Mouse (Mus musculus) thymus, adult 18-20 months (tissue): ENCODE data around the gene Zfp335.

Experiments used
- DNase-seq, 2 experiments: peaks; one replicate each; pipeline ENCODE4 v3.0.0; 2022; ENCODE audit warnings: mixed read lengths in 2 of 2

Gene Zfp335

DNA sequence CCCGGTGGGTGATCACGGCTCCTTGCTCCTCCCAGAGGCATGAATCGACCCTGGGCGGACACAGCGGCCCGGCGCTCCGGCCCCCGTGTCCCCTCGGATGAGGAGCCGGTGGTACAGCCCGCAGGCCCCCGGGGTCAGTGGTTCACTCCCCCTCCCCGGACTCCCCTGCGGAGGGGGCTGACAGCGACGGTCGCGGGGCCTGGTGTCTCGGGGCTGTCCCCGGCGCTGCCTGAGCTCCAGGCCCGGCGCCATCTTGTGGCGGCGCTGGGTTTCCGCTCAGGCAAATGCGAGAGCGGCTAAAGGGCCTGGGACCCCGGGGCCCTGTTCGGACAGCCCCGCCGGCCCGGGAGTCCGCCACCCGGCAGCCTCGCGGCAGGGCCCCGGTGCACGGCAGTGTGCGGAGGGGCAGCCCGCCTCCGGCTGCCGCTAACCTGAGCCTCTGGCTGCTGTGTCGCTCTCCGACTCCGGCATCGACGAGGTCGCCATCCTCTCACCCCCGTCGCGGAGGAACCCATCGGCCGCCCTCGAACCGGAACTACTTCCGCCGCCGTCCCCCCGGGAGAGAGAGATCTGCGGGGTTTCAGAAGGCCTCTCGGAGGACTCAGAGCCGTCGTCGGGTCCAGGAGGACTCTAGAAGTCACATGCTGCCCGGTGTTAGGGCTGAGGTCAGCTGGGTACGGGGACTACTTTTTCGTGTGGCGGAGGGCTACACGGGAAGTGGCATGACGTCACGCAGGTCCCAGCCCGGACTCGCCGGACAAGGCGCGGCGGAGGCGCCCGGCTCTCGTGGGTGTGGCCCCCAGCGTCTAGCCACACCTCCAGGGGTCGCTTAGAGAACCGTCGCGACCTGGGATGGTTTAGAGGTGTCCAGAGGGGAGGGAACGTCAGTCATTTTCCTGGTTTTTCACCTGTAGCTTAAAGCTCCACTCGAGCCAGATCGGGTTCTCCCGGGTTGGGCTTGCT, at the start of gene Zfp335:
TSS of gene Zfp335 (minus strand) at position 672 of the 963 bp plus-strand sequence.
- peak; percentile 81 to 88 for DNase-seq

DNA sequence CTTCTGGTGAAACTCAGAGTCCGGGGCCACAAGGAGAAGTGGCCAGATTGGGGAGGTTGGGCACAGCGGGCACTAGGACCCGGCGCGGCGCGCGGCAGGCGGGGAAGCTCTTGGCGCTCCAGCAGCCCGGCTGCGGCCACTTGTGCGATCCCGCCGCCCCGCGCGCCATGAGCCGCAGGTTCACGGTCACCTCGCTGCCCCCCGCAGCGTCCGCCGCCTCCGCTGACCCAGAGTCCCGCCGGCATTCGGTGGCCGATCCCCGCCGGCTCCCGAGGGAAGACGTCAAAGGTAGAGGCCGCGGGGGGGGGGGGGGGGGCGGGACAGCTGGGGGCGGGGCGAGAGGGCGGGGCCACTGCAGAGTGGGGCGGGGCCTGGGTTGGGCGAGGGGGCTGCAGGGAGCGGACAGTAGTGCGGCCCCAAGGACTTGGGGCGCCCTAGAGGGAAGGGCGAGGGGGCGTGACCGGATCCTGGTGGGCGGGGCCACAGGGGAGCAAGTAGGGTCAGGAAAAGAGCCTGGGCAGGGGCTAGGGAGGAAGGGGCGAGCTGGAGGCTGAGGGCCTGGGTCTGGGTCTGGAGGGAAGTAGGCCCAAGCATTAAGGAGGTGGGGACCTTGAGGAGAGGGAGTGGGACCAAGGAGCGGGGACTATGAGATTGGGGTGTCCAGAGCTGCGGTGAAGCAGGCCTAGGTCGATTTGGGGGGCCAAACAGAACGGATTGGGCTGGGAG, 49.3 kb upstream of the Zfp335 start, which contains the start of gene Slc12a5:
TSS of gene Slc12a5 (plus strand) at position 87 of the 726 bp plus-strand sequence.
- no peak for DNase-seq

DNA sequence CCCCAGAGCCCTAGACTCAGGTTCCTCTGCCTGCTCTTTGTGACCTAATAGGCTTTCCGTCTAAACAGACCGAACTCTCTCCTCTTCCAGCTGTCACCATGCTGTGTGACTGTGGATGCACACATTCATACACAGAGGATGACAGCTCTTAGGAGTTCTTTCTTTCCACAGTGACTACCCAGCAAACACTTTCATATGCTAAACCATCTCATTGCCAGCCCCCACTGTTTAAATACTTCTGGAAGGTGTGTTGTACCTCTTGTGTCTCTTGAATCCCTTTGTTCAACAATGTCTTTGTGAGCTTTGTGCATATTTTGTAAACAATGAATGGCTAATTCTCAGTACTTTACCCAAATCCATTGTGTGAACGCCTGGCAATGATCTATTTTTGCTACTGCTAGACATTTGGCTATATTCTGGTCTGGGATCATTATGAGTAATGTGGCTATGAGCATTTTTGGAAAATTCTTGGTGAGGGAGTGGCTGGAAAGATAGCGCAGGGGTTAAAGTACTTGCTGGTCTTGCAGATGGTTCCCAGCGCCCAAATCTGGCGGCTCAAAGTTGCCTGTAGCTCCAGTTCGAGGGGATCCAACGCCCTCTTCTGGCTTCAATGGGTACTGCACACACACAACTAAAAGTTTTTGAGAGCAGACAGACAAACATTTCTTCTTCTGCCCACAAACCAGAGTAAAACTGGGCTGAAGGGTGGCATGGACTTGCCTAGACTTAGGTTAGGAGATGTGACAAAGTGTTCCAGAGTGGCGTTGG, 46.2 kb upstream of the Zfp335 start:
- no peak for DNase-seq

DNA sequence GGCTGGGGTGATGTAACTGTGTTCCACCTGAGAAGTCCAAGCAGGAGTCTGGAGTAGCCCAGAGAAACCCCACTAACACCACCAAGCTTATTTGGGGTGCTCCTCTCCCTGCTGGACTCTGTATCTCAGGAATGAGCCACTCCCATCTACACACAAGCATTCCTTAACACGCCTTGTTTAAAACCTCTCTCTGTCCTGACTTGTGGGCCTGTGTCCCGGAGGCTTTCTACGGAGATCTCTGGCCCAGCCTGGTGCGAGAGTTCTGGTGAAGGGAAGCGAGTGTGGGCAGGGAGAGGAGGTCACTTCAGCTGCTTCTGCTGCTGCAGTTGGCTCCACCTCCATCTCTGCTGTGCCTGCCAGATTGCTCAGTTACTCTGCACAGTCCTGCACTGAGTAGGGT, 44.6 kb upstream of the Zfp335 start:
- no peak for DNase-seq

DNA sequence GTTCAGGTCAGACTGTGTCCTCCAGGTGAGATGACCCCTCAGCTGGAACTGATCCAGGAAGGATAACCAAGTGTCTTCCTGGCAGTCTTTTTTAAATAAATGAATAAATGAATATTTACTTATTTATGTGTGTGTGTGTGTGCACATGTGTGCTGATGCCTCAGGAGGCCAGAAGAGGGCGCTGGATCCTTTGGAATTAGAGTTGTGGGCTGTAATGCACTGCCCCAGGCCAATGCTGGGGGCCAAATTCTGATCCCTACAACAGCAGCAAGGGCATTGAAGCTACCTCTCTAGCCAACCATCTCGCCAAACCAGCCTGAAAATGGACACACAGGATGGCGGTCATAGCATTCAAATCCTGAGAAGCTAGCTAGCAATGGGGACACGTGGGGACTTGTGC, 44.2 kb upstream of the Zfp335 start:
- DNase-seq = no peak

DNA sequence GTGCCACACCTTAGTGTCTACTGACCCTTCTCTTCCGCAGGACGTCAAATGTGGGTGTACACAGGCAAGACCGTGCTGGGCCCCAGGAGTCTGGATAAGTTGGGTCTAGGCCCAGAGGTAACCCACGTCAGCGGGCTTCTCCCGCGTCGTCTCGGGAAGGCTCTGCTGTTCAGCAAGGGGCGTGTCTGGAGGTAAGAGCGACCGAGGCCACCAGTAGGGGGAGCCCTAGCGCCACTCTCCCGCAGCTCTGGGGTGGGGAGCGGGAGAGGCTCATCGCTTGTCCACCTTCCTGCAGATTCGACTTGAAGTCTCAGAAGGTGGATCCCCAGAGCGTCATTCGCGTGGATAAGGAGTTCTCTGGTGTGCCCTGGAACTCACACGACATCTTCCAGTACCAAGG, 41.7 kb upstream of the Zfp335 start:
- peak; percentile 52 to 54 for DNase-seq

DNA sequence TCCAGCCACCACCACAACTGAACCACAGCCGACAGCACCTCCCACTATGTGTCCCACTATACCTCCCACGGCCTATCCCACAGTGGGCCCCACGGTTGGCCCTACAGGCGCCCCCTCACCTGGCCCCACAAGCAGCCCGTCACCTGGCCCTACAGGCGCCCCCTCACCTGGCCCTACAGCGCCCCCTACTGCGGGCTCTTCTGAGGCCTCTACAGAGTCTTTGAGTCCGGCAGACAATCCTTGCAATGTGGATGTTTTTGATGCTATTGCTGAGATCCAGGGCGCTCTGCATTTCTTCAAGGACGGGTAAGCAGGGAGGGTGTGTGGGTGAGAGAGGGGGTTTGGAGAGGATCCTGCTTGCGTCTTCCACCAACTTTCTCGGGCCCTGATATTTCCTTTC, 40.9 kb upstream of the Zfp335 start:
- no peak for DNase-seq

DNA sequence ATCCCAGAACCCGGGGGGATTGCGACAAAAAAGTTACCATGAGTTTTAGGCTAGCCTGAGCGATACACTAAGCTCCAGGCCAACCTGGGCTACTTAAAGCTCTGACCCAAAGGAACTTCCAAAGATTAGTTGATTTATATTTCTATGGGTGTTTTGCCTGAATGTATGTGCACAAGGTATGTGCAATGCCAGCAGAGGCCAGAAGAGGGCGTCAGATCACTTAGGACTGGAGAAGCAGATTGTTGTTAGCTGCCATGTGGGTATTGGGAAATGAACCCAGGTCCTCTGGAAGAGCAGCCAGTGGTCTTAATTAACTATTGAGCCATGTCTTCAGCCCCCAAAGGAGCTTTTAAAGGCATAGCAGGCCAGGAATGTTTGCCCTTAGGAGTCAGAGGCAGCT, 40.2 kb upstream of the Zfp335 start:
- DNase-seq = no peak

DNA sequence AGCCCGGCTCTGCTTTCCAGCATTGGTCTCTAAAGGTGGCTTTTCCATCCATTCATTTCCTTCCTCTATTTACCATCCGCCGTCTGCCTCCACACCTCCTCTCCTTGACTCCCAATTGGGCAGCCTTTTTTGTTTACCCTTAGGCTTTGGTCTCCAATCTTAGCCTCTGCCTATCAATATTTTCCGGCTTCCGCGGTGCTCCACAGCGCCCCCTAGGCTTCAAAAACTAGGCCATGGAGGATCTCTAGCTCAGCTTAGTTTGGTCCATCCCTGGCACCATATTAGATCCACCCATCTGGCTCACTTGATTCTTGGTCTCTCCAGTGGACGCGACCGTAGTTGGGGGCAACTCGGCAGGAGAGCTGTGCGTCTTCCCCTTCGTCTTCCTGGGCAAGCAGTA, 38.9 kb upstream of the Zfp335 start:
- DNase-seq = no peak

DNA sequence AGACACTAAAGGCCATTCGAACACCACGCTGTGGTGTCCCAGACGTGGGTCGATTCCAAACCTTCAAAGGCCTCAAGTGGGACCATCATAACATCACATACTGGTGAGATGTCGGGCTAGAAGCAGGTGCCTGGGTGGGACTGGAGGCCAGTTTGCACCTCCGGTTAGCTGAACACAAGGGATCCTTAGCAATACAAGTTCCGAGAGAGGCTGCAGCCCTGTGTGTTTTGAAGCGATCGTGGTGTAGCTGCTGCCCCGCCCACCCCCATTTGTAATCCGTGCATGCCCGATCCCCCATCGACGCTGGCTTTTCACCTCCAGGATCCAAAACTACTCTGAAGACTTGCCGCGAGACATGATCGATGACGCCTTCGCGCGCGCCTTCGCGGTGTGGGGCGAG, 37.4 kb upstream of the Zfp335 start:
- DNase-seq = no peak

DNA sequence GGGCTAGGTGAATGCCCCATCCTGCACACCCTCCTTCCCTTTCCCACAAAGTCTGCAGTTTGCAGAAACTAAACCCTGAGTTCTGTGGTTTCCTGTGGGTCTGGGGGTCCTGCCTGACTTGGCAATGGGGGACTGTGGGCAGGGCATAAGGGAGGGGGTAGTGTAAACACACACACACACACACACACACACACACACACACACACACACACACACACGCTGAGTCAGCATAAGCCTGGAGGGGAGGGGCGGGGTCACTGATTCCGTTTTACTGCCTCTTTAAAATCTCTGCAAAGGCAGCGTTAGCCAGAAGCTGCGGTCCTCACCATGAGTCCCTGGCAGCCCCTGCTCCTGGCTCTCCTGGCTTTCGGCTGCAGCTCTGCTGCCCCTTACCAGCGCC, 36.4 kb upstream of the Zfp335 start:
- DNase-seq = no peak

DNA sequence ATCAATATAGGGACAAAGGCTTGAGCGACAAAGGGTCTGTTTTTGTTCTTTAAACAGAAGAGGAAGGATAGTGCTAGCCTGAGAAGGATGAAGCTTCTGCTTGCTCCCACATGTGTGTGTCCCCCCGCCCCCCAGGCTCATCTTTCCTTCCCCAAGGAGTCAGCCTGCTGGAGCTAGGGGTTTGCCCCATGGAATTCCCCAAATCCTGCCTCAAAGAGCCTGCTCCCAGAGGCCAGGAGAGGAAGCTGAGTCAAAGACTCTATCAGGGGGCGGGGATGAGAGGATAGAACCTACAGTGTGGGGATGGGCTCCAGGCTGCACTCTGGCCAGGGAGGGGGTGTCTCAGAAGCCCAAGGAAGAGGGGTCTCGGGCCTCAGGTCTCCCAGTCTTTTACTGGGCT, 35.9 kb upstream of the Zfp335 start:
- DNase-seq = no peak

DNA sequence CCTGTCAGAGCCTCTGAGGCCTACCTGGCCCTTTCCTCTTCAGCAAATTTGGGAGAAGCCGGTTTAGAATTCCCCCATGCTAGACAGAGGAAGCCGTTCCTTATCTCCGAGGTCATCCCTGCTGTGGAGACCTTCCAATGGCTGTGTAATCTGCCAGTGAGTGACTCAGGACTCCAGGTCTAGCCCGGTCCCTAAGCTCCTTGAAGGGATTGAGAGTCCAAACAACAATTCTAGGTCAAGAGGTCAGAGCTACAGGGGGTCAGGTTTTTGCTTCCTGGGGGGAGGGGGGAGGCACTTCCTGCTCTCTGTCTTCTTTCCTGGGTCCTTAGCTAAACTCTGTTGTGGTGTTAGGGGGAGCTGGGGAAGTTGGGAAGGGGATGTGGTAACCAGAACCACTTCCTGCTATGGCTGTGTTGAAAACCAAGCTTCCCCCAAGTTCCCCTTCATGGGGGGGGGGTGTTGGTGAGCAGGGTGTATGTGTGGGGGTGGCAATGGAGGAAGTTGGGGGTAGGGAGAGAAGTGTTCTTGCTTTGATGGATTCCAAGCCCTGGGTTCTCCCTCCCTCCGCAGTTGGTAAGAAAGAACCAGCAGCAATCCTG, 31.2 kb upstream of the Zfp335 start:
- DNase-seq = peak; percentile 58 to 77

DNA sequence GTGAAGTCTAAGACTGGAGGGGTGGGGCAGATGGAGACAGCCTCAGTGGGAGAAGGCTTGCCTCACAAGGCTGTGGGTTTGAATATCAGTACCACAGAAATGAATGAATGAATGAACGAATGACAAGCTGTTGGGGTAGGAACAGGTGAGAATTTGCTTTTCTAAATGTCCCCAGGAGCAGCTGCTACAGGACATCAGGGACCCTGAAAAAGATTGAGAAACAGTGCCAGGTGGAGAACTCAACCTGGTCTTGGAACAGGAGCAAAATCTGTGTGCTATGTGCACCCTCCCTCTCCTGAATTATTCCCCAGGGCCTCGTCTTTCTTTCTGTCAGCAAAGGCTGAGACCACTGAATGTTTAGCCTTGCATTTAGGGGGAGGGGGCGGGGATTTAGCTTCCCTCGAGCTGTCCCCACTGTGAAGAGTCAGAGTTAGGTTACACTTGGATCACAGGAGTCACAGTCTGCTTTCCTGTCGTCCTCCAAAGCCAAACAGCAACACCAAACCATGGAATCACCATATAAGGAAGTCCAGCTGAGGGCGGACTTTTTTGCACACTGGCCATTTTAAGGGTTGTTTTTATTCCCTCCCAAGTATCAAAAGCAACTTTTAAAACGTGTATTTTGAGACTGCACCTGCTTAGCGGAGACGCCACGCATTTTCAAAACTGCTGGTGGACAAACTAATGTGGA, 28.7 kb upstream of the Zfp335 start, which contains the start of gene Mmp9:
TSS of gene Mmp9 (plus strand) at position 641 of the 691 bp plus-strand sequence.
- DNase-seq = no peak

DNA sequence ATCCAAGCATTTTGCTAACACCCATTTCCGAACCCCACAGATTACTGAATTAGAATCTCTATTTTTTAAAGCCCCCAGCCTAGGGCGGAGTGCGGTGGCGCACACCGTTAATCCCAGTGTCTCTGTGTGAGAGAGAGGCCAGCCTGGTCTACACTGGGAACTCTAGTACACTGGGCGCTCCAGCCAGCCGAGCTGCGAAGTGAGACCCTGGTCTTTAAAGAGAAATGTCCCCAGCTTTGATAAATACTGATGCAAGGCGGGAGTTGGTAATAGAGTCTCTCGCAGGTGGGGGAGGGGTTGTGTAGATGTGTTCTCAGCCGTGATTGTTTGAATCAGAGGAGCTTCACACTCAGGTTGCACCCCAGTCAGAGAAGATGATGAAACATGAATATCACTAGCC, 27.5 kb upstream of the Zfp335 start:
- DNase-seq = no peak

DNA sequence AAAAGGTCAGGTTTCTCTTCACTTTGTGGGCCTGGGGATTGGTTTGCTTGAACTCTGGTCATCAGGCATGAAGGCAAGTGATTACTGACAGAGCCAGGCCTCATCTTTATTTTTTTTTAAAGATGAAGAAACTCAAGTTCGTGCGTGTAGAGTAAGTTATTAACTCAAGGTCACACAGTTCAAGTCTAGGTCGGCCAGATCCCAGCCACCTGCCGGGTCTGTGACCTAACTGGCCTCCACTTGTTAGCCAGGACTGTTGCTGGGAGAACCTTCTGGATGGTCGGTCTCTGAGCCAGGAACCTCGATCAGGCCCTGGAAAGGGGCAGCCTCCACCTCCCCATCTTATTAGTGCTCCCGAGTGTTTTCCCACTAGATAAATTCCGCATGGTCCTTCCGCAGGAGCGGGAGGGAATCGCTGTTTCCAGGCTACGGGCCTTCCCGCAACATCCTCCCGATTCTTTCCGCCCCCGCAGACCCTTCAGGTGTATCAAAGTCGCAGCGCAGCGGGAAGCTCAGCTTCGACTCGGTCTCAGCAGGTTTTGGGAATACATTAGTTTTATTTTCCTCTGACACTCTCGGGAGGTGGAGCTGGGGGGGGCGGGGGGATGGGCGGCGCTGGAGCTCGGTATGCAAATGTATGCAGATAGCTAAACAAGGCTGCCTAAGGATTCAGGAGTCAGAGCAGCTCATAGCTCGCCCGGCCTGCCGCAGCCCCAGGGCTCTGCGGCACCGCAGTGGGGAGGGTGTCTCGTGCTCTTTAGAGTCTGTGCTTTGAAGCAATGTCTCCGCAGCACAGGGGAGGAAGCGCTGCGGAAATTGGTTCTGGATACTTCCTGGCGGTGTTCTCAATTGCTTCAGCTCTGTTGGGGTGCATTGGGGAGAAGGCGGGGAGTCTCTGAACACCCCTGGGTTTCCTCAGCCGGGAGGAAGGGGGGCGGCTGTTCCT, 26.9 kb upstream of the Zfp335 start:
- peak; percentile 63 to 75 for DNase-seq

DNA sequence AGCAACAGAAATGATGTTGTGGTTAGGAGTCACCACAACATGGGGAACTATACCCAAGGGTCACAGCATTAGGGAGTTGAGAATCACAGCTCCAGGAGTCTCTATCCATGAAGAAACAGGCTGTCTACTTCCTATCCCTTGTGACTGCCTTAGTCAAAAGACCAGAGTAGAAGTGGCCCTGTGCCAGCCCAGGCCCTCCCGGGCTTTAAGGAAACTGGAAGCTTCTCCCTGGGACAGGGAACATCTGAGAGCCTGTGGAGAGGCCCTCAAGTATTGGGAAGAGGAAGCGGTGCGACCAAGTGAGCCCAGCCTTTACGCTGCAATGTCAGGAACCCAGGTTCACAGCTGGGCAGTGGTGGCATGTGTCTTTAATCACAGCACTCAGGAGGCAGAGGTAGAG, 24.4 kb upstream of the Zfp335 start:
- DNase-seq = no peak

DNA sequence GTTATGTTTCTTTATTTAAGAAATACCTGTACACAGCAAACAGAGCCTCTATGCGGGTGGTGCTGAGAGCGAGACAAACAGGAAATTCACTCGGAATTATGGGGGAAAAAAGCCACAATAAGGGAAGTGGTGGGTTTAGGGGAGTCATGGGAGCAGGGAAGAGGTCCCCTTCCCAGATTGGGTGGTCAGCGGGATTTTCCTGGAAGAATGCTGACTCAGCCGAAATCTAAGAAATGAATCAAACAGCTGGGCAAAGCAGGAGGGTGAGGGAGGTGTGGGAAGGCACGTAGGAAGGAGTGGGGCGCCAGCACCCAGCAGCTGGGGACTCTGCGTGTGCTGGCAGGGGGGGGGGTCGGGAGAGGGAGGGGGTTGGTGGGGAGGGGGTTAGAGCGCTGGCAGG, 22.0 kb upstream of the Zfp335 start:
- no peak for DNase-seq

DNA sequence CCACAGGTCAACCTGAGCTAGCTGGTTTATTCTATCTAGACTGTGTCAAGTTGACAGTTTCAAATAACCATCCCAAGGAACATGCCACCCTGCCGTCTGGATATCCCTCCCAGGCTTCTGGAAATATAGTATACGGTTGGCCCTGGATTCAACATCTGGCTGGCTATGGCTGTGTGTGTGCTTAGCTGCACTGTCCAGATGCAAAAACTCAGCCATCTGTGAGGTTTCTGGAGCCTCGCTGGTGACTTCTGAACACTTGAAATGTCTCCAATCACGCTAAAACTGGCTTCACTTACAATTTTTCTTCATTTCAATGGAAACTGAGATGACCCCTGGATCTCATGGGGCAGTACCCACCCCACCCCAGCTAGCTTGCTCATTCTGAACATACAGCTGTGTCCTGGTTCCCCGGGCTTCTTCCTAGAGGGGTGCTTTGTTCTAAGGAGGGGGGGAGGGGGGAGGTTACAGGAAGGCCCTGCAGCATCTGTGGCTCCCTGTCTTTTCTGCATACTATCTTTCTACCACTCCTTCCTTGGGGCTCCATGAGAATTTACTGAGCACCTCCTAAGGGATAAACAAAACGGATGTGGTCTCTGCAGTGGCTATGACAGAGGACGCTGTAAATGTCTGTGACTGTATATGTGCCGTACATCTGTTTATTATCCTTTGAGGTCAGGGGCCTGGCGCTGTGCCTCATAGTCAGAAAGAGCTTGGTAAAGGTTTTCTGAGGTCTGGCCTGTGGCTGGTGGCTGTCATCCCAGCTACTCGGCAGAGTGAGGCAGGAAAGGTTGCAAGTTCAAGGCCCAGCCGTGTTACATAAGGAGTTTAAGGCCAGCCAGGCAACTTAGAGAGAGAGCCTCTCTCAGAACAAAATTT, 19.4 kb upstream of the Zfp335 start:
- no peak for DNase-seq
